Mouse (Mus musculus): Measurements from ENCODE around the gene Slc5a2.

The Slc5a2 gene

DNA sequence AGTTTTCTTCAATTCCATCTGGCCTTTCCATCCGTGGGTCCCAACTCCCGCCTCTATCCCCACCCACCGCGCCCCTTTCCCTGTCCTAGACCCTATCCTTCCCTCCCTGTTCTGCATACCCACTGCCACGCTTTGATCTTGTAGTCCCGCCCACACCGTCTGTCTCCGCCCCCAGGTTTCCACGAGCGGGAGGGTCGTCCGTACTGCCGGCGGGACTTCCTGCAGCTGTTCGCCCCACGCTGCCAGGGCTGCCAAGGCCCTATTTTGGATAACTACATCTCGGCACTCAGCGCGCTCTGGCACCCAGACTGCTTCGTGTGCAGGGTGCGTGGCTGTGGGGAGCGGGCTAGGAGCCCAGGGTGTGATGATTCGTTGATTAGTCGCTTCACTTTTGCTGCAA lies 12.8 kb upstream of the Slc5a2 start:
- DNase-seq: peak in 1 of 2 experiments; percentile 43

DNA sequence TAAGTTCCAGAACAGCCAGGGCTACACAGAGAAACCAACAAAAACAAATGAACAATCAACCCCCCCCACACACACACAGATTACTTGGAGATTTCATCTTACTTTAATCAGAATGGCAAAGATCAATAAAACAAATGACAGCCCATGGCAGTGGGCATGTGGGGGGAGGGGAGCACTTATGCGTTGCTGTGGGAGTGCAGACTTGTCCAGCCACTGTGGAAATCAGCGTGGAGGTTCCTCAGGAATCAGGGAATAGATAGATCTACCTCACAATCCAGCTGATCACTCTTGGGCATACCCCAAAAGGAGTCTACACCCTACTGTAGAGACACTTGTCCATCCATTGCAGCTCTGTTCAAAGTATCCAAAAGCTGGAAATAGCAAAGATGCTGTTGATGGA lies 10.5 kb upstream of the Slc5a2 start:
- no peak for DNase-seq

DNA sequence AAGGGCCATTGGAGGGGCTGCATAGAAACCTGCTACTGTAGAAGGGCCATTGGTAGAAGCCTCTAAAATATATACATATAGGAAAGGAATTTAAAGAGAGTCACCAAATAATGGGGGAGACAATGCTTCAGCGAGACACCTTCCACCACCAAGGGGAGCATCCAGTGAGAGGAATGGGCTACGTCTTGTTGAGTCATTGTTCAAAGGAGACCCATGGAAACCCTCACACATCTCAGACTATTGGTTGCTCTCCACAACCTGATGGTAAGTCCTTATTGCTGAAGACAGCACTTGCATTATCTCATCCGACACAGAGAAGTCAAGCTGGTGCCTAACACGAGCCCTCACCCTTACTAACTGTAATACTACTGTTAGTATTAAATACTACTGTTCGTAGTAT lies 9.7 kb upstream of the Slc5a2 start:
- DNase-seq: no peak

DNA sequence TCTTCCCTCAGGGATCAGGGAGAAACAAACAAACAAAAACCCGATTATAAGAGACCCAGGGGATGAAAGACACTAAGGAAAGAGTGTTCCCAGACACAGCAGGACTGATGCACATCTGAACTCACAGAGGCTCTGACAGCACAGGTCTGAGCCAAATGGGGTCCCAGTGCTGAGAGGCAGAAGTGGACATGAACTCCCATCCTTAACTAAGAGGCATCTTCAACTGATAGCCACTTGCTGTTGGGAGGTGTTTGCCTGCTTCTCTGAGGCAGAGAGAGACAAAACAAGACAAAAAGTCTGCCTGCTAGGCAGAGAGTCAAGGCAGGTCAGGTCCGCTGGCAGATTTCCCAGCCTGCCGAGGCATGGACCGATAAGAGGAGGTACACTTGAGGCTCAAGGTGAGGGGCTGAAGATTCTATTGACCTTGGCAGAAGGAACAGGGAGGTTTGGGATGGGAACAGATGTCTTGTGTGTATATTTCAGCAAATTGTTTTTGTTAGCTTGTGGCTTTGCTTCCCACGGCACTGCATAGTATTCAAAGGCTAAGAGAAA lies 8.6 kb upstream of the Slc5a2 start:
- peak; percentile 34 to 68 for DNase-seq

DNA sequence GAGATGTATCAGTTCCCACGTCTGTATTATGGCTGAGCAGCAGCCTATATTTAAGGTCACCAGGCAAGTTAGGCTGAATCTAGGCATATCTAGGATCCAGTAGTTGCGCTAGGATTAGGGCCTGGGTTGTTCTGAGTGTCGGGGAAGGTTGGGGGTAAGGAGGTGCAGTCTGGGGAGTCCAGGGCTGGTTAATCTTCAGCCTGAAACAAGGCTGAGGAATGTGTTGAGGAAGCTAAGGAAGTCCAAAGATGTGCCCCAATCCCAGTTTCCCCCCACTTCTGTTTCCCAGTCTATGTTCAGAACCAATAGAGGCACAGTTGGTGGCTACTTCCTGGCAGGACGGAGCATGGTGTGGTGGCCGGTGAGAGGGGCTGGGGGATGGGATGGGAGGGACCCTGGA lies 599 bp downstream of the Slc5a2 start:
- DNase-seq: peak; percentile 32 to 63

DNA sequence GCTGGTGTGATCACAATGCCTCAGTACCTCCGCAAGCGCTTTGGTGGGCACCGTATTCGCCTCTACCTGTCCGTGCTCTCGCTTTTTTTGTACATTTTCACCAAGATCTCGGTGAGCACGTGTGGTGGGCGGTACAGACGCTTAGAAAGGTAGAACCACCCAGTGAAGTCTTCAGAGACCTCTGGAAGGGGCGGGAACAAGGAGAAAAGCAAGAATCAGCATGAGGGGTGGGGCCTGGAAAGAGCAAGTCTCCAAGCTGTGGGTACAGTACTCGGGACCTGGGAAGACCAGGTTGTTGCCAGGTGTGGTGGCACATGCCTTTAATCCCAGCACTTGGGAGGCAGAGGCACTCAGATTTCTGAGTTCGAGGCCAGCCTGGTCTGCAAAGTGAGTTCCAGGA lies 1.9 kb downstream of the Slc5a2 start:
- peak; percentile 58 to 71 for DNase-seq

DNA sequence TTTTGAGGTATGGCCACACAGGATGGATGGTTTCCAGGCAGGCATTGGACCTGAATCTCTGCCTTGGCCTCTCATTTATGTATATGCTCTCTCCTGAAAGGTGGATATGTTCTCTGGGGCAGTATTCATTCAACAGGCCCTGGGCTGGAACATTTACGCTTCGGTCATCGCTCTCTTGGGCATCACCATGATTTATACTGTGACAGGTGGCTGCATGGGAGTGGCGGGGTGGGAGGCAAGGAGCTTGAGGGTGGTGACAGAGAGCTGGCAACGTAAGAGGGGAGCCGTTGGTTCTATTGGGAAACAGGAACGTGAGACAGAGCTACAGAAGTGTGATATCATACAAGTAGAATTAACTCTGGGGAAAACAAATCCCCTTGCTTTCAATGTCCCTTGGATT lies 2.4 kb downstream of the Slc5a2 start:
- no peak for DNase-seq

DNA sequence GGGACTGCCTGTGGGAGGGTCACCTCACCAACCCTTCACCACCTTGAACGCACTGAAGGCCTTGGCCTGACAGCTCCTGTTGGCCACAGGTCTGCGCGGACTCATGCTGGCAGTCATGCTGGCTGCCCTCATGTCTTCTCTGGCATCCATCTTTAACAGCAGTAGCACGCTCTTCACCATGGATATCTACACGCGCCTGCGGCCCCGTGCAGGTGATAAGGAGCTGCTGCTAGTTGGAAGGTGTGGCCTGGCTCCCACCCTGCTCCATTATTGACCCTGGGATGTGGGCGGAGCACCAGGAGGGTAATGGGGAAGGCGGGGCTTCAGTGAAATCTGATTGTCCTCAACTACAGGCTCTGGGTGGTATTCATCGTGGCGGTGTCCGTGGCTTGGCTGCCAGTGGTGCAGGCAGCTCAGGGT lies 5.0 kb downstream of the Slc5a2 start:
- DNase-seq: no peak

DNA sequence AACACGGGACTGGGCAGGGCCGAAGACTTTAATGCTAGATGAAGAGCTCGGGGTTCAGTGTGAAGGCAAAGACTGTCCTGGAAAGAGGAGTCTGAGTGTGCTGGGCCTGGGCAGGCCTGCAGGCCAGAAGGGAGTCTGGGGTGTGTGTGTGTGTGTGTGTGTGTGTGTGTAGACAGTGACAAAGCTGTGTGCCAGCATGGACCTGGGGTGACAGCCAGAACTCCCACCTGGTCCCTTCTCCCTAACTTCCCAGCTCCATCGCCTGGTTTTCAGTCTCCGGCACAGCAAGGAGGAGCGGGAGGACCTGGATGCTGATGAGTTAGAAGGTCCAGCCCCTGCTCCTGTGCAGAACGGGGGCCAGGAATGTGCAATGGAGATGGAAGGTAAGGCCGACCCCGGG lies 6.0 kb downstream of the Slc5a2 start:
- no peak for DNase-seq

DNA sequence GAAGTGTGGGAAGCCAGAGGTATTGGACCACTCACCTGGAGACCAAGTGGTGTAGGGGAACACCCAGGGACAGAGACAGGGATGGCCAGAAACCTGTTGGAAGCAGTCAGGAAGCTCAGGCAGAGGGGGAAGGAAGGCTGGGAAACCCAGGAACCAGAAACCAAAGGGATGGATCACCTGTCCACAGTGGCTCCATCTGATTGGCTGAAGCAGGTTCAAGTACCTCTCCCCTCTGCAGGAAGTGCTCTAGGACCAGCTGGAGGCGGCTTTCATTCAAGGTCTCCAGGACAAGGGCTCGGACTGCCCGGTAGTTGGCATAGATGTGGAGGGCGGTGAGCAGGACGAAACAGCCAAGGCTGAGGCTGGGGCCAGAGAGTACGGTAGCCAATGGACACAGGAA lies 10.6 kb downstream of the Slc5a2 start:
- no peak for DNase-seq

DNA sequence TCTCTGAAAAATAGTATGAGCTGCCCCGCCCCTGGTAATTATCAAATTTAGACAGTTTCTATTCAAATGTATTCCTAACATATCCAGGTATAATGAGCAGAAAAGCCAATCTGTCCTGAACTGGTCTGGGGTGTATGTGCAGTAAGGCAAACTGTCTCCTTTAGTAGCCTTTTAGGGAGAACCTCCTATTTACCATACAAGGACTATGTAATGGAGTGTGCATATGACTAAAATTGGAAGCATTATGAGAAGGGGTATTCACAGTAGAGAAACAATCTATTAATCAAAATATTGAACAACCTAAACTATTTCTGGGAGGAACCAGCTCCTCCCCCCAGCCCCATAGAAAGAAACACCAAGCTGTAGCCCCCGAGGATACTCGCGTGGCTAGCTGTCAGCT lies 14.3 kb downstream of the Slc5a2 start:
- no peak for DNase-seq

DNA sequence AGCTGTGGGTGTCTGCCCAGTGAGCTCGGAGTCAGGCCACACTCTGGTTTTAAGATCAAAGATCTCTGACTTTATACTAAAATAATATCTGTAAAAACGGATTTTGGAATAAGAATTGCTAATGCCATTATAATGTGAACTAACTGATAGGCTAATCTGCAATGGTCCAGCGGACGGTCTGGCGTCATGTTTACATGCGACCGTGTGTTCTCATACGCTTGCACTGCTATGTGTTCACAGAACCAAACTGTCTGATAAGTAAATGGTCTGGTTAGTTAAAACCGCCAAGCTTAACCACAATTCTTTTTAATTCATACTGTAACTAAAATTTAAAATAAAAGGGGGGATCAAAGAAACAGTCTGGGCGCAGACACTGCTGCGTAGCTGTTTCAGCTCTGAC lies 16.3 kb downstream of the Slc5a2 start:
- DNase-seq: no peak

DNA sequence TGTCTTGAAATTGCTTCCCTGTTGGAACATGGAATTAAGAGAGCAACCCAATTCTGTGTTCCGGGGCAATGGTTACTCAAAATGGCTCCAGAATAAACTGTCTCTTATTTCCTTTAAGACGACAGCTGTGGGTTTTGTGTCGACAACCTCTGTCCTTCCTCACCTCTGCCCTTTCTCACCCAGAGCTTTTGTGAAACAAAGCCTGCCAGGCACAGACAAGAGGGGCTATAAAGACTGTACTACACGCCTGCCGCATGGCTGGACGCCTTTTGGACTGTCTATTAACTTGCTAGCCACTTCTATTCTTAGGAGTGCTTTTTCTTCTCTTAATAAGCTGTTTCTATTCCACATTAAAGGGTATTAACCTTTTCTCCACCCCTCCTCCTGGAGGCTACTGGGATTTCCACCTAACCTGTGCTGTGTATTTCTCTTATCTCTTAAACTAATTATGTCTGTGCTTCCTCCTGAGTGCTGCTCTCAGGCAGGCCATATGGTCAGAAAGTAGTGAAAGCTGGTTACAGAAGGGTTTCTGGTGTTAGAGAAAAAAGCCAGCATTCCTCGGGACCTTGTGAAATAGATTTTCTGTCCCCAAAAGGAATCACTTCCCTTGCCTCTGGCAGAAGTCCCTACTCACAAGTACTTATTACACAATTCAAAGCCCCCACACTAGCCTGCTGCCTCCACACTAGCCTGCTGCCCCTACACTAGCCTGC lies 17.2 kb downstream of the Slc5a2 start:
- no peak for DNase-seq

DNA sequence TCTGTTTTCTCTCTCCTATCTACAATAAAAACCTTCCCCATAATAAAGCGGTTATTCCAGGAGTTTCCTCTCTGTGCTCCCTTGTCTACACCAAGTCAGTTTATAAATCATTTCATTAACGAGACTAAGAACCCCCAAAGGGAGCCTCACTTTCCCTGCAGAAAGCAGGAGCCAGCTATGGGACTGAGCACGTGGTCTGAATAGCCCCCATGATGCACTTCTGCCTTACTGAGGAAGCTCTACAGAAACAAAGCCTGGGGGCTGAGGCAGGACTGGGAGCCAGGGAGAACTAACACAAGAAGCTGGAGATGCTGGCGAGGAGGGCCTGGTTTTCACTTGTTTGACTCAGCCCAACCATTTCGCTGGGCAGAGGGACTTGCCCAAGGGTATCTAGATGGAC lies 18.6 kb downstream of the Slc5a2 start:
- no peak for DNase-seq

DNA sequence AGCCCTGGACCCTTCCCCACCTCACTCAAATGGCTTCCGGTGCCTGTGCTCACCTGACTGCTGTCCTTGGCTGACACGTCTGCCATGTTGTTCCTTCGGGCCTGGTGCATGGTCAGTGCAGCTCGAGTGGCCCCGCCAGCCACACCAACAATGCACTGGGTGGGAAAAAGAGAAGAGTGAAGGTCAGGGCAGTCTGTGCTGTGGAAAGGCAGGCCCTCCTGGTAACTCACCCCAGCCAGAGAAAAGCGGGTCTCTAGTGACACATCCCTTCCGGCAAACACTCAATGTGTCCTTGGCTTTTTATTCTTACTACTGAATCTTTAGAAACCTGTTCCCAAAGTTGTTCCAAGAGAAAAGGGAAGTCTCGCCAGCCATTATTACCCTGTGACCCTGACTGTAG lies 19.6 kb downstream of the Slc5a2 start:
- no peak for DNase-seq

DNA sequence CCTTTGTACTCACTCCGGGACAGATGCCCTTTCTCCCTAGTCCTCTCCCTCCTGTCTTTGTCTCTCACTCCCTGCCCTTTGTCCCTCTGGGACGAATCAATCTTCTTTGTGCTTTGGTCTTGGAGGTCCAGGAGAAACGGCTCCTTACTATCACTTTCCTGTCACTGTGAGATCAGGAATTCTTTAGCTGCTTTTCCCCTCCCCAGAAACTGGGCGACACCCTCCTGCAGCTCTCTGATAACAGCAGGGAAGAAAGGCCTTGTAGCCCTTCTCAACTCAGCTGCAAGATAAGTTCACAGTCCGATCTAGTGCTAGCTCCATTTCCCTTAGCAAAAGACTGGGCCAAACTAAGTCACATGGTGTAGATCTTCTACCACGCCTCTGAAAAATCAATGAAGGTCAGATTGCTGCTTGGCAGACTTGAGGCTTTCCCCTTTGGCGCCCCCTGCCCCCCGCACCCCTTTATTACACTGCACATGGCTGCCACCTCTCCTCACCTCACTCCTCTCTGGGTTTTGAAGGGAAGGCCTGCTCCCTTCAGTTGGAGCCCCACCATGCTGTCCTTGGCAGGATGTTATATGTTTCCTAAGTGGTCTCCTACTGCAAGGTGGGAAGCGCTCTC lies 23.6 kb downstream of the Slc5a2 start:
- peak; percentile 23 to 29 for DNase-seq

DNA sequence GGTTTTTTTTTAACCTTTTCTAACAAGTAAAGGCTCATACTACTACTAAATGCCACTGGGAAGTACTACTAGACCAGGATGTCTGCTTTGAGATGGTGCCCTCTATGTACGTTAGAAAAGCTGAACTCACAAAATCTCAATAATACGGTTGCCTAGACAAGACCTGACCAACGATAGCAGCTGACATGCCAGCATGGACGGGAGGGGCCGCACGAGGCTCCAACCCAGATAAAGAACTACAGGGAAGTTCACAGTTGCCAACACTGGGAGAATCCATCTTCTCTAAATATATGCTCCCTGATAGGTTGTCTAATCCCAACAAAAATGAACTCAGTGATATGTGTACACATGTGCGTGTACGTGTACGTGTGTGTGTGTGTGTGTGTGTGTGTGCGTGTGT lies 29.3 kb downstream of the Slc5a2 start:
- no peak for DNase-seq

DNA sequence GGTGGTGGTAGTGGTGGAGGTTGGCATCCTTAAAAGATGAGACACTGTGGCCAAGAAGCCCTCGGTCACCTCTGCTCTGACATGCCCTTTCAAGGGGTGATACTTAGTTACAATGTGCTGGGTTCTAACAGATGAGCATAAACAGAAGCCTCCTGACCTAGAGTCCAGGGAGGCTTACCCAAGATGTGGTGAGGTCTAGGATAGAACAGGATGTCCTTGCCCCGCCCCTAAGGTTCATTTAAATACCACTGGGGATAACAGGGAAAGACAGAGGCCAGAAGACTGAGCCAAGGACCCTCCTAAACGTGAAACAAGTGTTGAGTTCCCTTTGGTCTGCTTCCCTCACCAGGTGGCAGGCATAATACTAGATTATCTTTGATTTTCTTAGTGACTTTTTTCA lies 31.1 kb downstream of the Slc5a2 start:
- DNase-seq: no peak

DNA sequence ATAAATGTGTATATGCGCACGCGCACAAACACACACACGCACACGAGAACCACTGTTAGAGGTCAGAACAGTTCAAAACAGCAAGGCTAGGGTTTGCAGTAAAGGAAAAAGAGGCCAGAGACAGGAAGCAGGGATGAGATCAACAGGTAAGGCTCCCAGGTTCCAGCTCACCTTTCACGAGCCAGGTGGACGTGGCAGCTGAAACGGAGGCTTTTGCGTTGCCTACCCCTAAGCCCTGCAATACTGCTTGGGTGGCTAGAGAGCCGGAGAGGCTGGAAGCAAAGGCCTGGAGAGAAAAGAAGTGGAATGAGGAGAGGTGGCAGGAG lies 31.8 kb downstream of the Slc5a2 start:
- DNase-seq: no peak

DNA sequence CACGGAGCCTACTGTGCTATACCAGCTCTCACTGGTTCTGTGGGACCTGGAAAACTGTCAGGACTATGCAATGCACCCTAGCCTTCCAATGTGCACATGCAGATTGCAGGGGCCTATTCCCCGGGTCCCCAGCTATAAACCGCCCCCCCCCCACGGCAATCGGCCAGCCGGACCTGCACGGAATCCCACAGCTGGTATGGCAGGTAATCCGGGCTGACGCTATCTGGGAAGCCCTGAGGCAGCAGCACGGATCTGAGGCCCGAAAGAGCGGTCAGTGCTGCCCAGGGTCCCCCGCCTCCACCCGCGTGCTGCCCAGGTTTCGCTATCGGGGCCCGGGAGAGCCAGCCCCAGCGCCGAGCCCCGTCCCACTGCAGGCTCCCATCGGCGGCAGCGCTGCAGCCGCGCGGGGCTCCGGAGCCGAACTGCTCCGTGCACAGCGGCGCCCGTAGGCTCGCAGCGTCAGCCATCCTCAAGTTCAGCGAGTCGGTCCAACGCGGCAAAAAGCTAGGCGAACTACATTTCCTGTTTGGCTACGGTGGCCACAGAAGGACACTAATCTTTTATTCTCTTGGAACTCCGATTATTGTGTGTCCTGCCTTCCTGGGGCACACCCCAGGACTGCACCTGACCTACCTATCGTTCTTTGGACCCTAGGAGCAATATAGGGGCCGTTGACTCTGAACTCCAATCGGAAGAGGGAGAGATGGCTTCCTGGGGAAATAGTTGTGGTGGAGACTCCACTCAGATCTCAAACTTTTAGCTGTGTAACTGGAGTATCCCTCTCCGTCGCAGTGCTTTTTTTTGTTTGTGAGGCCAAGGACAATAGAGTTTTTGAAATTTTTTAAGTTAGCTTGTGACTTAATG lies 32.4 kb downstream of the Slc5a2 start, which contains the start of gene BC017158:
BC017158 (minus strand) TSS at position 554 of the 864 bp plus-strand sequence.
- DNase-seq: peak; percentile 87 to 88

DNA sequence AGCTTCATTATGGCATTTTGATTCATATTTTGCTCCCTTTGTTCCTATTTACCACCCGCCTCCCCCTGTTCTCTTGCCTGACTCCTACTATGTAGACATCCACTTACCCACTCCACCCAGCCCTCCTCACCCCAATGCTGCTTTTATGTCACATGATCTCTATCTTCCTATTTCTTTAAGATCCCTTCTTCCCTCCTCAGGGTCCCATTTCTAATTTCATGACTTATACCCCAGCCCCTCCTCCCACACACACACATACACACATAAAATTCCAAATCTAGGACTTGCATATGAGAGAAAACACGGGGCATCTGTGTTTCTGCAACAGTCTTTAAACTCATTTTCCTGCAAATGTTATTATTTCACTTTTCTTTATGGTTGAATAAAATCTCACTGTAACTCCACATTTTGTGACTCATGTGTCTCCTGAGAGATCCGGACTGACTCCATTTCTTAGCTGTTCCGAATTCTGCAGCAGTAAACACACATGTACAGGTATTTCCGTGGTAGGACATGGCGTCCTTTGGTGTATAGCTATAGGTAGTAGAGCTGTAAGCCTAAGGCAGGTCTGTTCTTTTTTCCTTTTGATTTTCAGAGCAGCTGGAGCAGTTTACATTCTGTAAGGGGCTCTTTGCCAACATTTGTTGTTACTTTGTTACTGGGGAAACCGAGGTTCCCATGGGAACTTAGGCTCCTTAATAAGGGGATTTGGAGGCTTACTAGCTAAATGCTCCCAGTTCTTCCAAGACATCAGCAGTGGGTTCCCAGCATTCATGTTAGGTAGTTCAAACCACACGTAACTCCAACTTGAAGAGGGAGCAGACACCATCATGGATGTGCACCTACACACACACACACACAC lies 33.3 kb downstream of the Slc5a2 start:
- DNase-seq: no peak

DNA sequence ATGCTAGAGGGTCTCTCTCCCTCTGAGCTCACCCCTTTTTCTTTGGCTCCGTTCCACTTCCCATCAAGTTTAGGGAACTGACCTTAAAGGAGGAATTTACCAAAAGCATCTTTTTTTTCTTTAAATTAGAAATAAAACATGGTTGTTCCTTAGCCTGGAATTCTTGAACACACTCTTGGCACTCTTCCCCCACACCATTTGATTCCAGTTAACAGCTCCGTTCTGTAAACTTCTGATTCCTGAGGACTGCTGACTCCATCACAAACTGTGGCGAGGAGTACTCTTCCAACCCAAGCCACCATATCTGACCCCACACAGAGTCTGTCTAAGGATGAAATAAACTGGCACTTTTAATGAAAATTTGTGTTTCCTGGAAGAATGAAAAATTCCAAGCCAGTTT lies 35.5 kb downstream of the Slc5a2 start:
- no peak for DNase-seq

DNA sequence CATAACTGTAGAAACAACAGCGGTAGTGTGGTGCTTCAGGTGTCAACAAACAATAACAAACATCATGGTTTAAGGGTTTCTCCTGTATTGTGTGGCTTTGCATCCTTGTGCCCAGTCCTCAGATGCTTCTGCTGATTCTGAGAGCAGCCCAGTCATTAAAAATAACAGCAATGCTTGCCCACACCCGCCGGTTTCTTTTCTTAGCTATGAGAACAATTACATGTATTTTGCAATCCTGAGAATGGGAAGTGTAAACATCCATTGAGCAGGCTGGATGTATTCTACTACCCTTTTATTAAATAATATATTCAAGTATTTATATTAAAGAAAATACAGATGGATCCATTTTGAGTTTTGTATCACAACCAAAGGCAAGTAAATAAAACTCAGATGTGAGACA lies 36.7 kb downstream of the Slc5a2 start:
- no peak for DNase-seq
